Mouse (Mus musculus): ENCODE measurements around the gene Txndc16.

DNA sequence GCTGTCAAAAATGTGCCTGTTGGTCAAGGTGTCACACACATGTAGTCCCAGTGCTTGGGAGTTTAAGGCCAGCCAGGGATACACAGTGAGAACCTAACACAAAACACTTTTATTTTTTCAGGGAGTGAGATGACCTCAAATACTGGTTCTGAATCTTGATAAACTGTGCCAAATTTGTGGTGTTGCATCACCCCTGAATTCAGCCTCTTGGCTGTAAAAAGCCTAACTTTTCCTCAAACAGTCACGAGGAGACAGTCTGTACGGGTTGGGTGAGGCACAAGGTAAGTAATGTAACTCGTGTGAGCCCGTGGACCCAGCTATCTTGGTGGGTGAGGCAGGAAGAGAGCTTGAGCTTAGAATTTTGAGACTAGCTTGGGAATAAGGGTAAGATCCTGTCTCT lies 130.1 kb downstream of the Txndc16 start:
- TF ChIP-seq CTCF (IDR thresholded peaks at IDR 0.05; ENCODE audit: low read depth, low read length) (no peak), POLR2A (IDR thresholded peaks at IDR 0.05; ENCODE audit: insufficient read depth, low read length) (no peak)

Measured in ES-Bruce4 (cell line).